Mouse (Mus musculus): ENCODE measurements around the gene Osbpl8.

GRCm38 (mm10) chr10:111205421-111205820, 40.9 kb downstream of the Osbpl8 start:
- TF ChIP-seq CTCF (IDR thresholded peaks at IDR 0.05; ENCODE audit: low read depth, low read length) (no peak), POLR2AphosphoS5 (IDR thresholded peaks at IDR 0.05; ENCODE audit: insufficient replicate concordance, low read depth, low read length) (no peak), GATA1 (IDR thresholded peaks at IDR 0.05; ENCODE audit: borderline replicate concordance, low read length) (no peak), TAL1 (conservative IDR thresholded peaks at IDR 0.05; ENCODE audit: low read depth, low read length) (no peak), GATA2 (IDR thresholded peaks at IDR 0.05; ENCODE audit: borderline replicate concordance, low read depth, low read length) (no peak)

Measured in G1E (cell line).